Mouse (Mus musculus) CH12.LX (cell line): ENCODE measurements around the gene Ccr8. TPM values are rescaled to one million over a fixed set of nuclear protein-coding genes. Genes with fewer than 3 reads are reported as not detected.
A peak's percentile ranks its signal among the peaks of the same experiment; 100 is the strongest.

ENCODE experiments used
- DNase-seq: peaks from one replicate; pipeline ENCODE4 v3.0.0-alpha.2; 2013; ENCODE audit errors: extremely low read depth
- H3K27ac ChIP-seq: 2 replicates; pipeline ENCODE4 v1.5.1; 2012; ENCODE audit warnings: low read depth, mild to moderate bottlenecking, control low read depth, moderate library complexity; ENCODE audit not compliant: insufficient read depth
- H3K27me3 ChIP-seq: replicated peaks from 2 replicates; pipeline ENCODE3; 2012; ENCODE audit warnings: inconsistent platforms
- H3K36me3 ChIP-seq, 2 experiments: replicated peaks in 1 of 2; 2 replicates each; pipeline versions ENCODE3 to v1.6.1; 2012; ENCODE audit warnings: inconsistent platforms in 1 of 2, low read length in 1 of 2, mild to moderate bottlenecking in 1 of 2, mixed read lengths in 1 of 2, moderate library complexity in 1 of 2; ENCODE audit not compliant: control insufficient read depth in 1 of 2, insufficient read depth in 1 of 2
- H3K4me1 ChIP-seq, 2 experiments: 2 replicates each; pipeline ENCODE4 v1.6.1; 2012; ENCODE audit warnings: inconsistent platforms in 1 of 2, moderate library complexity in 1 of 2; ENCODE audit not compliant: insufficient read depth in 2 of 2, control insufficient read depth in 1 of 2
- H3K4me2 ChIP-seq: 2 replicates; pipeline ENCODE4 v1.6.1; 2012; ENCODE audit warnings: low read depth, mild to moderate bottlenecking, control low read depth; ENCODE audit not compliant: poor library complexity, insufficient read depth, severe bottlenecking
- H3K4me3 ChIP-seq, 3 experiments: fragments of 150-350 bp in 1 of 3; sonication (generic) in 1 of 3; replicated peaks in 1 of 3; 2 replicates each; pipeline versions ENCODE3 to v1.5.1; 2011 to 2012; ENCODE audit warnings: low read depth in 2 of 3, low read length in 2 of 3, mild to moderate bottlenecking in 2 of 3, moderate library complexity in 2 of 3, control low read depth in 1 of 3, improper control_type of control experiment in 1 of 3, inconsistent platforms in 1 of 3, mixed read lengths in 1 of 3; ENCODE audit not compliant: poor library complexity in 1 of 3
- H3K79me2 ChIP-seq: replicated peaks from 2 replicates; pipeline ENCODE4 v1.6.1; 2012; ENCODE audit warnings: mild to moderate bottlenecking, moderate library complexity; ENCODE audit not compliant: control insufficient read depth, poor library complexity, insufficient read depth, severe bottlenecking; ENCODE audit errors: extremely low read depth
- H3K9ac ChIP-seq: 2 replicates; pipeline ENCODE4 v1.6.1; 2012; ENCODE audit warnings: low read depth, mild to moderate bottlenecking, control low read depth, moderate library complexity; ENCODE audit not compliant: insufficient read depth
- H3K9me3 ChIP-seq: replicated peaks from 2 replicates; pipeline ENCODE3; 2012; ENCODE audit warnings: low read length, inconsistent platforms, mixed read lengths
- CHD2 ChIP-seq: IDR thresholded peaks from 2 replicates; pipeline ENCODE4 v1.6.1; 2011; ENCODE audit warnings: low read length, improper control_type of control experiment
- CTCF ChIP-seq, 2 experiments: IDR thresholded peaks in 1 of 2; conservative IDR thresholded peaks in 1 of 2; 2 replicates each; pipeline ENCODE4 v1.5.1; 2011 to 2012; ENCODE audit warnings: low read depth in 2 of 2, low read length in 2 of 2, improper control_type of control experiment in 1 of 2, inconsistent platforms in 1 of 2, mild to moderate bottlenecking in 1 of 2, moderate library complexity in 1 of 2
- E2F4 ChIP-seq: IDR thresholded peaks from 2 replicates; pipeline ENCODE4 v1.6.1; 2011; ENCODE audit warnings: low read depth, low read length, improper control_type of control experiment; ENCODE audit not compliant: insufficient replicate concordance
- EP300 ChIP-seq: IDR thresholded peaks from 2 replicates; pipeline ENCODE4 v1.6.1; 2011; ENCODE audit warnings: low read length, improper control_type of control experiment
- ETS1 ChIP-seq: conservative IDR thresholded peaks from 2 replicates; pipeline ENCODE4 v1.6.1; 2012; ENCODE audit warnings: low read depth, mild to moderate bottlenecking, inconsistent platforms, low read length, improper control_type of control experiment, moderate library complexity
- IRF4 ChIP-seq: IDR thresholded peaks from 2 replicates; pipeline ENCODE4 v1.6.1; 2014; ENCODE audit warnings: low read depth, mild to moderate bottlenecking, inconsistent platforms, low read length, improper control_type of control experiment
- JUND ChIP-seq: conservative IDR thresholded peaks from 2 replicates; pipeline ENCODE4 v1.6.1; 2011; ENCODE audit warnings: low read depth, low read length, improper control_type of control experiment
- KAT2A ChIP-seq: IDR thresholded peaks from 2 replicates; pipeline ENCODE4 v1.6.1; 2012; ENCODE audit warnings: low read length, improper control_type of control experiment, inconsistent platforms; ENCODE audit not compliant: insufficient replicate concordance
- MAZ ChIP-seq: IDR thresholded peaks from 2 replicates; pipeline ENCODE4 v1.6.1; 2012; ENCODE audit warnings: low read depth, mild to moderate bottlenecking, inconsistent platforms, low read length, improper control_type of control experiment, moderate library complexity
- MEF2A ChIP-seq: IDR thresholded peaks from 2 replicates; pipeline ENCODE4 v1.6.1; 2014; ENCODE audit warnings: low read depth, mild to moderate bottlenecking, inconsistent platforms, low read length, improper control_type of control experiment, borderline replicate concordance
- MXI1 ChIP-seq: IDR thresholded peaks from 2 replicates; pipeline ENCODE4 v1.6.1; 2011; ENCODE audit warnings: mild to moderate bottlenecking, low read depth, low read length, improper control_type of control experiment
- MYC ChIP-seq: IDR thresholded peaks from 2 replicates; pipeline ENCODE4 v1.6.1; 2011; ENCODE audit warnings: low read depth, mild to moderate bottlenecking, improper control_type of control experiment, low read length
- NRF1 ChIP-seq: IDR thresholded peaks from 2 replicates; pipeline ENCODE4 v1.6.1; 2014; ENCODE audit warnings: low read depth, mild to moderate bottlenecking, inconsistent platforms, low read length, improper control_type of control experiment, moderate library complexity
- POLR2A ChIP-seq: IDR thresholded peaks from 2 replicates; pipeline ENCODE4 v1.6.1; 2011; ENCODE audit warnings: low read depth, mild to moderate bottlenecking, improper control_type of control experiment, low read length
- RAD21 ChIP-seq: IDR thresholded peaks from 2 replicates; pipeline ENCODE4 v1.6.1; 2011; ENCODE audit warnings: low read depth, mild to moderate bottlenecking, low read length, improper control_type of control experiment, moderate library complexity
- RCOR1 ChIP-seq: conservative IDR thresholded peaks from 2 replicates; pipeline ENCODE4 v1.6.1; 2012; ENCODE audit warnings: low read depth, mild to moderate bottlenecking, inconsistent platforms, low read length, improper control_type of control experiment
- TBP ChIP-seq: conservative IDR thresholded peaks from 2 replicates; pipeline ENCODE4 v1.6.1; 2011; ENCODE audit warnings: low read depth, low read length, improper control_type of control experiment
- UBTF ChIP-seq: IDR thresholded peaks from 2 replicates; pipeline ENCODE4 v1.6.1; 2012; ENCODE audit warnings: low read depth, mild to moderate bottlenecking, inconsistent platforms, low read length, improper control_type of control experiment, moderate library complexity
- USF2 ChIP-seq: conservative IDR thresholded peaks from 2 replicates; pipeline ENCODE4 v1.6.1; 2011; ENCODE audit warnings: low read depth, low read length, improper control_type of control experiment
- ZC3H11A ChIP-seq: IDR thresholded peaks from 2 replicates; pipeline ENCODE4 v1.6.1; 2012; ENCODE audit warnings: low read depth, mild to moderate bottlenecking, inconsistent platforms, low read length, improper control_type of control experiment
- ZKSCAN1 ChIP-seq: IDR thresholded peaks from 2 replicates; pipeline ENCODE4 v1.6.1; 2012; ENCODE audit warnings: low read depth, inconsistent platforms, low read length, improper control_type of control experiment, borderline replicate concordance
- ZMIZ1 ChIP-seq: IDR thresholded peaks from 2 replicates; pipeline ENCODE4 v1.6.1; 2012; ENCODE audit warnings: low read depth, mild to moderate bottlenecking, inconsistent platforms, low read length, improper control_type of control experiment
- ZNF384 ChIP-seq: IDR thresholded peaks from 2 replicates; pipeline ENCODE4 v1.6.1; 2012; ENCODE audit warnings: low read depth, low read length, improper control_type of control experiment, inconsistent platforms
- dilution Hi-C: fragments of 300-500 bp; cut with MboI; formaldehyde crosslinking; loops from 2 replicates; pipeline ENCODE4 v1.14.3; 2020; ENCODE audit warnings: low sequenced_read_pairs; ENCODE audit not compliant: extremely low pct_unique_long_range_greater_than_20kb, extremely low pct_ligation_motif_present
- in situ Hi-C: fragments of 300-500 bp; cut with MboI; formaldehyde crosslinking; loops from 3 replicates; pipeline ENCODE4 v1.14.3; 2019; ENCODE audit warnings: low sequenced_read_pairs, low pct_ligation_motif_present, low pct_unique_long_range_greater_than_20kb, mixed read lengths
- polyA plus RNA-seq: library from polyadenylated mRNA; unstranded; fragments of >175 nt; gene quantifications from 2 replicates; pipeline ENCODE4 v1.2.1, GENCODE M21; 2012; ENCODE audit warnings: low read depth; ENCODE audit not compliant: insufficient read length
- total RNA-seq, 2 experiments: library from RNA; depleted of rRNA; stranded (reverse); fragments of 300-350 nt in 1 of 2; fragments of >200 nt in 1 of 2; gene quantifications; 2 replicates each; pipeline ENCODE4 v1.2.3; 2012 to 2014

The Ccr8 gene
- total and polyA plus RNA-seq, 3 experiments = not detected

DNA sequence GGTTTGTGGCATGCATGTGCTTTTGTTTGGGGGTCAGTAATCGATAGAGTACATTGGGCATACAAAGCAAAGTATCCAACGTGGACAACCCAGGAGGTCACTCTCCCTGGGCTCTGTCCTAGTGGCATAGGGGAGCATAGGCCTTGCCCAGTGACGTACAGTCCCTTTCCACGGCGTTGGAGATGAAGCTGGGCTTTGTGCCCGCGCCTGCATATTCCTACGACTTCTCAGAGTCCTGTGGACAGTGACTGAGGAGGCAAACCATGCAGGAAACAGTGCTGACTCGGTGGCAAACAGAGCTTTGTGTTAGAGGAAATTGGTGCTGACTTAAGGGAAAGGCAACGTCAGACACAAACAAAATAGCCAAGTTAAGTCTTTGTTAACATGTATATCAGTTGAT lies 37.4 kb downstream of the Ccr8 start:
- DNase-seq = no peak
- Histone ChIP-seq H3K36me3 (peaks cover 45 to 52% of the 10 kb centered on the region in 2 experiments), H3K9me3 (no peaks in the 10 kb centered on the region), H3K9ac (peak overlapping the region; percentile 99), H3K79me2 (peaks cover 23% of the 10 kb centered on the region), H3K4me1 (peaks cover 9 to 62% of the 10 kb centered on the region in 2 experiments), H3K4me3 (peak overlapping the region; percentile 93 to 99 (median 98)), H3K4me2 (peak overlapping the region; percentile 98), H3K27ac (peak overlapping the region; percentile 42; the same call in 1 of the 2 replicates), H3K27me3 (no peaks in the 10 kb centered on the region)
- 0 out of 2 replicates have a peak, but pooled peaks have one; percentile 4 for TF ChIP-seq POLR2A
- TF ChIP-seq MXI1 = no peak
- TF ChIP-seq MAZ = no peak
- no peak for TF ChIP-seq RCOR1
- dilution Hi-C loops (no loop called here), in situ Hi-C loops (no loop called here)

DNA sequence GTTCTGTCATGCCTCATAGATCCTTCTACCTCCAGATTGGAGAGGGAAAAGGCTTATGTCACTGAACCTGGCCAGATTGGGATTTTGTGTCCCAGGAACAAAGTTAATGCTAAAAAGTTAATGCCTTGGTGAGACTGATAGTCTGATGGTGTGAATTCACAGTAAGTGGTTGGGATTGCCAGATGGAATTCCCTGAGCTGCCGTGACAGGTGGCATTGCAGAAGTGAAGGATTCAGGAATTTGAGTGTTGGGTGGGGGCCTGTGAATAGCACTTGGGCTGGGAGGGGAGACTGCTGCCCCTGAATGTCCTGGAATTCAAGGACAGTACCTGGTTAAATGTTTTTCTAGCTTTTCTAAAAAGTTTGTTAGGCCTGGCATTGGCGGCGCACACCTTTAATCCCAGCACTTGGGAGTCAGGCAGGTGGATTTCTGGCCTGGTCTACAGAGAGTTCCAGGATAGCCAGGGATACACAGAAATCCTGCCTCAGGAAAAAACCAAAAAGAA lies 39.9 kb downstream of the Ccr8 start:
- DNase-seq = no peak
- Histone ChIP-seq H3K4me1 (peaks cover 7 to 46% of the 10 kb centered on the region in 2 experiments), H3K4me2 (no peak overlapping the region), H3K27ac (no peak overlapping the region), H3K27me3 (no peaks in the 10 kb centered on the region)
- dilution Hi-C loops = no loop called here
- no peak for TF ChIP-seq JUND
- TF ChIP-seq IRF4 = no peak
- no peak for TF ChIP-seq POLR2A
- no peak for TF ChIP-seq KAT2A
- no peak for TF ChIP-seq RCOR1
- TF ChIP-seq NRF1 = no peak
- TF ChIP-seq ZKSCAN1 = no peak
- TF ChIP-seq, all 38 proteins: peak for 0
- Histone ChIP-seq H3K79me2 (peaks cover 23% of the 10 kb centered on the region), H3K36me3 (peaks cover 45 to 51% of the 10 kb centered on the region in 2 experiments), H3K9ac (no peak overlapping the region), H3K9me3 (no peaks in the 10 kb centered on the region), H3K4me3 (no peak overlapping the region)
- in situ Hi-C loops = no loop called here

DNA sequence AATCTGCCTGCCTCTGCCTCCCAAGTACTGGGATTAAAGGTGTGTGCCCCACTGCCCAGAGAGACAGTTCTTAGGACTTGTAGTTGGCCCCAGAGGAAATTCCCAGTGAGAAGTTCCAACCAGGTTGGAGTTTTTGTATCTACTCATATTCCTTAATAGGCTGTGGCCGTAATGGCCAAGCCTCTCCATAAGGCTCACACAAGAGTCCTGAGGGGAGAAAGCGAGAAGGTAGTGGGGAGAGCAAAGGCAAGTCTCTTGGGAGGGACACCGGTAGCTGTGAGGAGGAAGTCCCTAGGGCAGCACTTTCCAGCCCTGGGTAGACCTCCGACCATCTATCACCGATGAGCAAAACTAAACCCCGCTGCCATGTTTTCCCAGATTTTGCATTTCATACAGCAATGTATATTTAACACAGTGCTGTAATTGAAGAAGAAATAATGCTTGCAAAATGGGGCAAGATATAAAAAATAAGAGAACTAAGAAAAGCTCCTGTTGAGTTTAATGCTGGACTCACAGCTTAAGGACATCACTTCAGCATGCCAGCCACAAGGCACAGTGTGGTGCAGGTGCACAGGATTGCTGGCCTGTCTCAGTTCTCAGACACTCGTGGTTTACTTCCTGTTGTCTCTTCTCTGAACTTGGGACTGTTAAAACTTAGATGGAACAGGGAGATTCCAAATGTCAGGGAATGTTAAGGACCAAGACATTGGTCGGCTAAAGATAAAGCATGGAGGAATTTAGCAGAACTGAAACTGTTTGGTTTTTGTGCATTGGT lies 41.3 kb downstream of the Ccr8 start:
- peaks cover 45 to 50% of the 10 kb centered on the region in 2 experiments for H3K36me3 ChIP-seq
- TF ChIP-seq TBP (no peak), ZMIZ1 (peak; percentile 91), IRF4 (no peak), POLR2A (peak; percentile 69), UBTF (no peak), ZNF384 (no peak), MEF2A (0 out of 2 replicates have a peak, but pooled peaks have one; percentile 16), E2F4 (0 out of 2 replicates have a peak, but pooled peaks have one; percentile 68), RAD21 (no peak), ZC3H11A (no peak), USF2 (no peak), EP300 (peak; percentile 37; the same call in 1 of the 2 replicates), ETS1 (peak; percentile 22), CHD2 (peak; percentile 85), MYC (peak; percentile 63; the same call in 1 of the 2 replicates), CTCF (conservative IDR thresholded peaks at IDR 0.05 in 1 of 2, IDR thresholded peaks at IDR 0.05 in 1 of 2; ENCODE audit: low read depth in 2 of 2, low read length in 2 of 2) (no peak)

More for the DNA sequence above, 41.3 kb downstream of the Ccr8 start:
- dilution Hi-C loops = no loop called here
- Histone ChIP-seq H3K79me2 (peaks cover 18% of the 10 kb centered on the region), H3K27ac (no peak overlapping the region), H3K9ac (no peak overlapping the region), H3K4me3 (no peak overlapping the region), H3K4me2 (no peak overlapping the region), H3K27me3 (no peaks in the 10 kb centered on the region), H3K4me1 (peaks cover 7 to 46% of the 10 kb centered on the region in 2 experiments), H3K9me3 (no peaks in the 10 kb centered on the region)
- peak; percentile 71 for DNase-seq
- in situ Hi-C loops = no loop called here
